10 mouse cellular contexts compared by ENCODE assay signal in the genomic region with DNA sequence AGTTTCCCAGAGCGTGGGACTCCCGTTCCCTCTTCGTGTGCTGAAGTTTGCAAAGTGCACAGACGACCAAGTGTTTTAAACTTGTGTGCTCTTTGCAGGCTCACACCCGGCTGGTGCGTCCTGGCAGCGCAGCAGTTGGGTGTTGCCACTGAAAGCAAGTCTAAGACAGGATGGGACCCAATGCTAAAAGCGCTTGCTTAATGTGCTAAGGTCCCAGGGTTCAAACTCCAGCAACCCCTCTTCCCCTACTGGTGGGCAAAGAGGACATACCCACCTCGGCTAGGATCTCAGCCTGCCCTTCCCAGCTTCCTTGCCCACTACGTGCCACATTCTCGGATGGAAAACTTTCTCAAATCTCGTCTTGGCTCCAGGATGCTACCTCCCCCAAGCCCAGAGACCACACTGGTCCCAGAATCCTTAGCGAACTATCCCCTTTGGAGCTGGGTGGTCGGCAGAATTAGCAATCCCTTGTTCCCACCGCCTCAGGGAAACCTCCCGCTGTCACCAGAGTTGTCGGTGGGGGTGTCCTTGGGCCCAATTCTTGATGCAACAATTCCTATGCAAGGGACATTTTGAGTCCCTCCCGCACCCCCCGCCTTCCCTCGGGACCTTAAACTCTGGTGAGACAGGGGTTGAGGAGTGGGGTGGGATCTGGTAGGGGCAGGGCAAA. TPM values are rescaled to one million over a fixed set of nuclear protein-coding genes. Genes with fewer than 3 reads are reported as not detected.
DNase-seq lines count a peak whose midpoint lies in the region; ATAC-seq lines count a peak whose summit lies in the region.
"Had no signal": no experiment of that assay in that cellular context is flagged by ENCODE, and none has a peak within 500 bp of the region (broad histone marks: within the 10 kb centered on the region; RNA-seq: fewer than 3 reads in every experiment).

No protein-coding gene starts in this region.

- H3K9me3 ChIP-seq in embryonic facial prominence, embryonic 10.5 days: no peaks in the 10 kb centered on the region
- H3K9me3 ChIP-seq in limb, embryonic 15.5 days: no peaks in the 10 kb centered on the region
- H3K9me3 ChIP-seq: megakaryocyte, embryonic 14.5 days had no signal

- peak; percentile 72 for DNase-seq in cerebellum, adult 11-12 months
- DNase-seq in A20 (ENCODE audit: low read depth, low spot score) (peak; percentile 25), MN1 (ENCODE audit: low spot score) (no peak)
- DNase-seq in embryonic facial prominence, embryonic 10.5 days (ENCODE audit: low spot score): peak; percentile 42
- no peak for DNase-seq in gastrocnemius, postnatal 25 days
- DNase-seq in heart, postnatal 10 days: no peak
- DNase-seq: kidney, adult 9 months had no signal

- intact Hi-C loops in heart, postnatal 10 days (cut with DNase I): no loop called here

- peaks cover 80% of the 10 kb centered on the region for H3K27me3 ChIP-seq in embryonic facial prominence, embryonic 10.5 days (replicated peaks; ENCODE audit: low read depth, poor library complexity, severe bottlenecking)
- peaks cover 84% of the 10 kb centered on the region for H3K27me3 ChIP-seq in limb, embryonic 15.5 days

- no peaks in the 10 kb centered on the region for H3K36me3 ChIP-seq in embryonic facial prominence, embryonic 10.5 days (replicated peaks)
- no peaks in the 10 kb centered on the region for H3K36me3 ChIP-seq in limb, embryonic 15.5 days

- peak overlapping the region; percentile 76 for H3K27ac ChIP-seq in embryonic facial prominence, embryonic 10.5 days (replicated peaks)
- H3K27ac ChIP-seq in limb, embryonic 15.5 days: no peak overlapping the region

- H3K4me2 ChIP-seq in limb, embryonic 15.5 days: peak overlapping the region; percentile 56

- no peak for ATAC-seq in cerebellum, adult (ENCODE audit: insufficient number of reproducible peaks, low FRiP score, low TSS enrichment)
- no peak for ATAC-seq in limb, embryonic 15.5 days (ENCODE audit: insufficient number of reproducible peaks, low FRiP score, low TSS enrichment, low read depth)

- no peak overlapping the region for H3K9ac ChIP-seq in limb, embryonic 15.5 days

- peaks cover 56% of the 10 kb centered on the region for H3K4me1 ChIP-seq in embryonic facial prominence, embryonic 10.5 days
- H3K4me1 ChIP-seq in limb, embryonic 15.5 days: peaks cover 16% of the 10 kb centered on the region

- WGBS in embryonic facial prominence, embryonic 10.5 days: 3% methylated on average over 20 of the region's 20 CpGs
- WGBS in limb, embryonic 15.5 days: 3% methylated on average over 20 of the region's 20 CpGs

- peak overlapping the region; percentile 51 for H3K4me3 ChIP-seq in embryonic facial prominence, embryonic 10.5 days
- H3K4me3 ChIP-seq in limb, embryonic 15.5 days: peak overlapping the region; percentile 29

RNA-seq across cellular contexts. Expression of gene Kcnc3, which starts 12.9 kb away (rescaled TPM):
- 0.44 and 0.63 TPM in 2 replicates for polyA plus RNA-seq in embryonic facial prominence, embryonic 10.5 days (2016; fragmentation: Nextera tagmentation; extraction: Ambion mirVana)
- 0.16 and 0.20 TPM in 2 replicates for polyA plus RNA-seq in limb, embryonic 15.5 days (2015; fragmentation: Nextera tagmentation; extraction: Ambion mirVana)
- total RNA-seq in gastrocnemius, postnatal 25 days (2021): 1 to 10 TPM; 4.3 to 4.8 TPM
- total RNA-seq in heart, postnatal 10 days (2021): under 1 TPM; 0.35 to 0.36 TPM

RNA-seq across cellular contexts. Expression of gene Napsa, which starts 31.1 kb away (rescaled TPM):
- 0.78 and 0.88 TPM in 2 replicates for polyA plus RNA-seq in embryonic facial prominence, embryonic 10.5 days (2016; fragmentation: Nextera tagmentation; extraction: Ambion mirVana)
- polyA plus RNA-seq in limb, embryonic 15.5 days (2015; fragmentation: Nextera tagmentation; extraction: Ambion mirVana): 2.1 and 3.6 TPM in 2 replicates
- total RNA-seq in gastrocnemius, postnatal 25 days (2021): under 1 TPM in 1 of 2 experiments, not detected in 1; 0.16 TPM
- 1 to 10 TPM in 1 of 2 experiments, under 1 TPM in 1; 0.43 to 1.4 TPM for total RNA-seq in heart, postnatal 10 days (2021)

RNA-seq across cellular contexts. Expression of gene Nr1h2, which starts 49.6 kb away (rescaled TPM):
- 75.0 and 77.6 TPM in 2 replicates for polyA plus RNA-seq in embryonic facial prominence, embryonic 10.5 days (2016; fragmentation: Nextera tagmentation; extraction: Ambion mirVana)
- polyA plus RNA-seq in limb, embryonic 15.5 days (2015; fragmentation: Nextera tagmentation; extraction: Ambion mirVana): 71.9 and 79.8 TPM in 2 replicates
- 10 to 100 TPM; 27.0 to 29.3 TPM for total RNA-seq in gastrocnemius, postnatal 25 days (2021)
- total RNA-seq in heart, postnatal 10 days (2021): 10 to 100 TPM; 45.1 to 49.0 TPM

RNA-seq across cellular contexts. Expression of gene Pold1, which starts 54.7 kb away (rescaled TPM):
- polyA plus RNA-seq in embryonic facial prominence, embryonic 10.5 days (2016; fragmentation: Nextera tagmentation; extraction: Ambion mirVana): 164 and 171 TPM in 2 replicates
- 75.7 and 83.6 TPM in 2 replicates for polyA plus RNA-seq in limb, embryonic 15.5 days (2015; fragmentation: Nextera tagmentation; extraction: Ambion mirVana)
- 1 to 10 TPM; 4.7 to 5.2 TPM for total RNA-seq in gastrocnemius, postnatal 25 days (2021)
- 10 to 100 TPM; 18.7 to 24.5 TPM for total RNA-seq in heart, postnatal 10 days (2021)

Comparison
In these comparisons a context has a peak if more than half of its experiments do, and no peak if none do; other contexts are left out.
1. DNase-seq: peak in cerebellum, adult 11-12 months (single experiment), A20 (single experiment) and embryonic facial prominence, embryonic 10.5 days (single experiment); none in gastrocnemius, postnatal 25 days (single experiment), MN1 (single experiment) and heart, postnatal 10 days (0 of 2).